Mouse (Mus musculus) liver, postnatal 0 days (tissue): ENCODE measurements at regions not wholly inside any gene's neighbourhood (a gene's known extent, or its start where the extent isn't known, plus 50 kb on each side); places are given as distances from the start of the nearest gene placed in this dataset.

Experiments used
- CTCF ChIP-seq: sonication (generic); IDR thresholded peaks from 2 replicates; pipeline ENCODE4 v1.5.1; 2016; ENCODE audit warnings: antibody characterized with exemption, low read depth
- EP300 ChIP-seq: IDR thresholded peaks from 2 replicates; pipeline ENCODE4 v1.6.1; 2016; ENCODE audit warnings: antibody characterized with exemption, low read depth, mild to moderate bottlenecking

- TF ChIP-seq CTCF: no peak
- TF ChIP-seq EP300: no peak
These were observed 133.0 kb downstream of the Ndufa10 start for GRCm38 (mm10) chr1:92340644-92341043.
